Mouse (Mus musculus) heart, embryonic 11.5 days (tissue): ENCODE results near the gene Polh. TPM values are rescaled to one million over a fixed set of nuclear protein-coding genes. Genes with fewer than 3 reads are reported as not detected.

ENCODE experiments used
- ATAC-seq: fragments of 200-750 bp; cut with Nextera tagmentation; replicated peaks from 2 replicates; pipeline ENCODE4 v1.8.0; 2017; ENCODE audit warnings: moderate library complexity; ENCODE audit not compliant: insufficient number of reproducible peaks, low FRiP score, low TSS enrichment
- H3K27ac ChIP-seq: fragments of 300-500 bp; sonication (generic); 2 replicates; pipeline ENCODE4 v1.5.1; 2014; ENCODE audit warnings: mild to moderate bottlenecking, low read depth, low read length
- H3K27me3 ChIP-seq: fragments of 300-500 bp; sonication (generic); 2 replicates; pipeline ENCODE4 v1.6.1; 2014; ENCODE audit warnings: mild to moderate bottlenecking, low read length, mixed read lengths; ENCODE audit not compliant: control insufficient read depth, insufficient read depth
- H3K36me3 ChIP-seq: fragments of 300-500 bp; sonication (generic); 2 replicates; pipeline ENCODE4 v1.6.1; 2014; ENCODE audit warnings: mild to moderate bottlenecking, low read length, moderate library complexity, mixed read lengths; ENCODE audit not compliant: control insufficient read depth, insufficient read depth
- H3K4me1 ChIP-seq: fragments of 300-500 bp; sonication (generic); 2 replicates; pipeline ENCODE4 v1.6.1; 2014; ENCODE audit warnings: low read length; ENCODE audit not compliant: control insufficient read depth, insufficient read depth
- H3K4me2 ChIP-seq: fragments of 300-500 bp; sonication (generic); 2 replicates; pipeline ENCODE4 v1.6.1; 2014; ENCODE audit warnings: mild to moderate bottlenecking, moderate library complexity
- H3K4me3 ChIP-seq: fragments of 300-500 bp; sonication (generic); 2 replicates; pipeline ENCODE4 v1.5.1; 2014; ENCODE audit warnings: low read depth, low read length
- H3K9ac ChIP-seq: fragments of 300-500 bp; sonication (generic); 2 replicates; pipeline ENCODE4 v1.6.1; 2014; ENCODE audit warnings: mild to moderate bottlenecking, low read depth, low read length, moderate library complexity
- H3K9me3 ChIP-seq: fragments of 300-500 bp; sonication (generic); replicated peaks from 2 replicates; pipeline ENCODE4 v1.6.1; 2016; ENCODE audit warnings: low read length; ENCODE audit not compliant: control insufficient read depth
- WGBS: fragments of 180-500 bp; shearing (Covaris S2); extraction: QIAGEN DNeasy Blood & Tissue Kit; methylation state at CpG from one replicate; pipeline ENCODE4 v1.1.7; 2014; ENCODE audit not compliant: insufficient replicate concordance; 5-methylcytosine and 5-hydroxymethylcytosine counted together
- polyA plus RNA-seq: library from polyadenylated mRNA; unstranded; fragments of >200 nt; fragmentation: Nextera tagmentation; extraction: Ambion mirVana; gene quantifications from 2 replicates; pipeline ENCODE4 v1.2.1, GENCODE M21; 2014

Polh gene
- polyA plus RNA-seq, 1 experiment from 2014 or later: 12.3 TPM

GRCm38 (mm10) chr17:46203078-46203477, 633 bp upstream of the Polh start:
- Histone ChIP-seq H3K9me3 (no peaks in the 10 kb centered on the region), H3K9ac (peak overlapping the region; percentile 90), H3K27ac (peak overlapping the region; percentile 85), H3K27me3 (no peaks in the 10 kb centered on the region), H3K4me1 (peaks cover 17% of the 10 kb centered on the region), H3K4me3 (peak overlapping the region; percentile 63), H3K36me3 (peaks cover 19% of the 10 kb centered on the region), H3K4me2 (peak overlapping the region; percentile 92)
- ATAC-seq: no peak
- WGBS: under 1% methylated on average over 20 of the region's 20 CpGs

GRCm38 (mm10) chr17:46201151-46201550, 1.3 kb downstream of the Polh start:
- Histone ChIP-seq H3K9ac (no peak overlapping the region), H3K4me1 (peaks cover 17% of the 10 kb centered on the region), H3K4me3 (peak overlapping the region; percentile 63), H3K27ac (no peak overlapping the region), H3K9me3 (no peaks in the 10 kb centered on the region), H3K4me2 (peak overlapping the region; percentile 92), H3K27me3 (no peaks in the 10 kb centered on the region), H3K36me3 (peaks cover 17% of the 10 kb centered on the region; the same call in 1 of the 2 replicates)
- WGBS: 67% methylated on average over 6 of the region's 6 CpGs
- no peak for ATAC-seq

GRCm38 (mm10) chr17:46188829-46189228, 13.6 kb downstream of the Polh start:
- Histone ChIP-seq H3K27me3 (no peaks in the 10 kb centered on the region), H3K9ac (no peak overlapping the region), H3K9me3 (no peaks in the 10 kb centered on the region), H3K36me3 (peaks cover 36% of the 10 kb centered on the region), H3K4me2 (no peak overlapping the region), H3K4me1 (no peaks in the 10 kb centered on the region), H3K4me3 (no peak overlapping the region), H3K27ac (no peak overlapping the region)
- WGBS: 82% methylated on average over 2 of the region's 2 CpGs
- no peak for ATAC-seq

GRCm38 (mm10) chr17:46182273-46182672, 20.2 kb downstream of the Polh start:
- H3K27ac ChIP-seq: no peak overlapping the region
- no peak overlapping the region for H3K4me2 ChIP-seq
- H3K9me3 ChIP-seq: no peaks in the 10 kb centered on the region
- ATAC-seq: no peak
- no peaks in the 10 kb centered on the region for H3K27me3 ChIP-seq
- H3K9ac ChIP-seq: no peak overlapping the region
- H3K4me1 ChIP-seq: no peaks in the 10 kb centered on the region
- WGBS: 88% methylated on average over 4 of the region's 4 CpGs
- H3K36me3 ChIP-seq: peaks cover 39% of the 10 kb centered on the region
- no peak overlapping the region for H3K4me3 ChIP-seq

- no peak overlapping the region for H3K27ac ChIP-seq
- peaks cover 32% of the 10 kb centered on the region for H3K36me3 ChIP-seq
- peaks cover 5% of the 10 kb centered on the region; the same call in 1 of the 2 replicates for H3K4me1 ChIP-seq
- H3K4me3 ChIP-seq: no peak overlapping the region
- ATAC-seq: 0 out of 2 replicates have a peak, but pooled peaks have one; percentile 10
- H3K27me3 ChIP-seq: no peaks in the 10 kb centered on the region
- no peak overlapping the region for H3K9ac ChIP-seq
- no peak overlapping the region for H3K4me2 ChIP-seq
- 70% methylated on average over 3 of the region's 3 CpGs for WGBS
- no peaks in the 10 kb centered on the region for H3K9me3 ChIP-seq
Observed at GRCm38 (mm10) chr17:46170538-46170937, 31.9 kb downstream of the Polh start.

- ATAC-seq: no peak
- Histone ChIP-seq H3K9ac (no peak overlapping the region), H3K4me2 (no peak overlapping the region), H3K27me3 (no peaks in the 10 kb centered on the region), H3K4me3 (no peak overlapping the region), H3K4me1 (peaks cover 5% of the 10 kb centered on the region; the same call in 1 of the 2 replicates), H3K9me3 (no peaks in the 10 kb centered on the region), H3K27ac (no peak overlapping the region), H3K36me3 (peaks cover 44% of the 10 kb centered on the region)
- 78% methylated on average over 5 of the region's 5 CpGs for WGBS
Observed at GRCm38 (mm10) chr17:46168768-46169167, 33.7 kb downstream of the Polh start.

- Histone ChIP-seq H3K36me3 (peaks cover 44% of the 10 kb centered on the region), H3K9me3 (no peaks in the 10 kb centered on the region), H3K4me3 (no peak overlapping the region), H3K4me2 (no peak overlapping the region; the same call in 1 of the 2 replicates), H3K4me1 (peaks cover 5% of the 10 kb centered on the region; the same call in 1 of the 2 replicates), H3K9ac (no peak overlapping the region), H3K27ac (no peak overlapping the region), H3K27me3 (no peaks in the 10 kb centered on the region)
- WGBS: 56% methylated on average over 5 of the region's 5 CpGs
- ATAC-seq: peak; percentile 65
Observed at GRCm38 (mm10) chr17:46168318-46168717, 34.1 kb downstream of the Polh start.

- peaks cover 17% of the 10 kb centered on the region for H3K4me1 ChIP-seq
- H3K9ac ChIP-seq: no peak overlapping the region
- H3K9me3 ChIP-seq: no peaks in the 10 kb centered on the region
- no peak overlapping the region for H3K4me2 ChIP-seq
- WGBS: 83% methylated on average over 11 of the region's 11 CpGs
- H3K36me3 ChIP-seq: peaks cover 44% of the 10 kb centered on the region
- H3K27ac ChIP-seq: no peak overlapping the region
- no peak for ATAC-seq
- no peaks in the 10 kb centered on the region for H3K27me3 ChIP-seq
- no peak overlapping the region for H3K4me3 ChIP-seq
Observed at GRCm38 (mm10) chr17:46167014-46167413, 35.4 kb downstream of the Polh start.

GRCm38 (mm10) chr17:46166270-46166669, 36.2 kb downstream of the Polh start:
- H3K36me3 ChIP-seq: peaks cover 44% of the 10 kb centered on the region
- no peaks in the 10 kb centered on the region for H3K9me3 ChIP-seq
- no peak overlapping the region for H3K4me3 ChIP-seq
- 84% methylated on average over 5 of the region's 5 CpGs for whole genome bisulfite sequencing
- H3K27ac ChIP-seq: no peak overlapping the region
- ATAC-seq: no peak
- no peak overlapping the region for H3K9ac ChIP-seq
- peaks cover 22% of the 10 kb centered on the region for H3K4me1 ChIP-seq
- H3K27me3 ChIP-seq: no peaks in the 10 kb centered on the region
- no peak overlapping the region for H3K4me2 ChIP-seq
